Mouse (Mus musculus): ENCODE measurements around the gene Lcmt2.
A peak's percentile ranks its signal among the peaks of the same experiment; 100 is the strongest.

Lcmt2 gene

DNA sequence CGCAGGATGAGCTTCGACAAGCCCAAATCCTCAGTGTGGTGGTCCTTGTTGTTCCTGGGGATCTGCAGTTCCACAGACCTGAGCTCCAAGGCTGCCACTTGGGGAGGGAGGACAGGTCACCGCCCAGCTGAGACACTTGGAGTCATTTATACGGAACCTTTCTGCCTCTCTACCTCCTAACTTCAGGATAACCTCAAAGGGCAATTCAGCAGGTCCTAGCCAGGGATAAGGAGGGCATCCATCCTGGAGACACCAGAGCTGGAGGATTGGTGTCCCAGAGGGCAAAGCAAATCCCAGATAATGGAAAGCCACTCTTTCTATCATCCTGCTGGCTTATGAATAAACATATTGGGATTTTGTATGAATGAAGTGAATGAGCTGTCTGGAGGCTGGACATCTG is 30.8 kb downstream of the Lcmt2 start, which contains the start of gene Tgm7:
Gene Tgm7 (minus strand): TSS at position 101 of the 400 bp plus-strand sequence.
- no peak for DNase-seq

DNA sequence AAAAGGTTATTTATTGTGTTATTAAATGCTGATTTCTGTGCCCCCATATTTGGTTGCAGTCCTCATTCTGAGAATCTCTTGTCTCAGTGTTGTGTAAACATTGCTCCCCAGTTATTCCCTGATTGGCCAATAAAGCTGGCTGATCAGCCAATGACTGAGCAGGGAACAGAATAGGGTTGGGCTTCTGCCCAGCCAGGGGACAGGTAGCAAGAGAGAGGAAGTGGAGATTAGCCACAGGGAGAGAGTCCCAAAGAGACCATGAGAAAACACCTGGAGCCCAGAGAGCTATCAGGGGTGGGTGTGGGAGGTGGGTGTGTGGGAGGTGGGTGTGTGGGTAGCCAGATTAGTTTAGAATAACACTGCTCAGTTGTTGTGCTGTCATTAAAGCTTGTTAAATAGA is 34.5 kb downstream of the Lcmt2 start:
- no peak for DNase-seq

DNA sequence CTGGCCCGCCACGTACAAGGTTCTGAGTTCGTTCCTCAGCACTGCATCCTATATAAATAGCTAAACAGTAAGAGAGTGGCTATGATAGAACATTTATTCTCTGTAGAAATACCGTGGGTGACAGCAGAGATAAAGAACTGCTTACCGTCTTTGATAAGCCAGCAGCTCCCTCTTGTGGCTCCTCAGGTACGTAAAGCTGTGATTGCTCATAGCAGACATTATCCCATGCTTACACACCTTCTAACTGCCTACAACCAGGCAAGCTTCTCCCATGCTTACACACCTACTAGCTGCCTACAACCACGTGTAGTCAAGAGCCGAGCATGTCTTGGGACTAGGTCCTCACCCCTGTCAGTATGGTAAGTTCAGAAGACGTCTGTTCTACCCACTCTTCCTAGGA is 38.4 kb downstream of the Lcmt2 start:
- peak; percentile 65 for DNase-seq

DNA sequence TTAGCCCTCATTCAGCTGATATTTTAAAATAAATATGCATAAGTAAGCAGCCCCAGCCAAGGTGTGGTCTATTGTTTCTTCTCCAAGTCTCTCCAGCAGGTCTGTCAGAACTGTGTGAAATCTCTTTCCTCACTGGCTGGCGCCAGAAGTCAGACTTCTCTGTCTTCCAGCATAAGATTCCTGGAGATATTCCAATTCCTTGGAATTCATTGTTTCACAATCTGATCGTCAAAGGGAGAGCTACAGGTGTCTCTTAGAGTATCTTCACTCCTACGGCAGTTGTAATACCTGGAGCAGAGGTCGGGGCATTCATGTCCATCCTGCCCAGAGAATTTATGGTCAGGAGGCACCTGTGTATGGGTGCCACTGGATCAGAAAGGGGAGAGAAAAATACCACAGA is 50.7 kb downstream of the Lcmt2 start:
- DNase-seq: no peak

DNA sequence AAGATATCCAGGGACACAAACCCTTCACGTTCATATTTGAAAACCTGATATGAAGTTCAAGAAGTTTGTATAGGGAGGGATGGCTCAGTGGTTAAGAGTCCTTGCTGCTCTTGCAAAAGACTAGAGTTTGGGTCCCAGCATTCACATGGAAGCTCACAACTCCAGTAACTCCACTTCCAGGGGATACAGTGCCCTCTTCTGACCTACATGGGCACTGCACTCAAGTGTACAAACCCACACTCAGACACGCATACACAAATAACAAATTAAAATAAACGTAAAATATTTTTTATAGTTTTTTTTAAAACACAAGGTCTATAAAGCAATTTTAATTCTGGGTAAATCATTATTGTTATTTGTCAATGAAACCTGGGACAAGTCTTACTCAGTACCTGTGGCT is 51.9 kb downstream of the Lcmt2 start:
- no peak for DNase-seq

DNA sequence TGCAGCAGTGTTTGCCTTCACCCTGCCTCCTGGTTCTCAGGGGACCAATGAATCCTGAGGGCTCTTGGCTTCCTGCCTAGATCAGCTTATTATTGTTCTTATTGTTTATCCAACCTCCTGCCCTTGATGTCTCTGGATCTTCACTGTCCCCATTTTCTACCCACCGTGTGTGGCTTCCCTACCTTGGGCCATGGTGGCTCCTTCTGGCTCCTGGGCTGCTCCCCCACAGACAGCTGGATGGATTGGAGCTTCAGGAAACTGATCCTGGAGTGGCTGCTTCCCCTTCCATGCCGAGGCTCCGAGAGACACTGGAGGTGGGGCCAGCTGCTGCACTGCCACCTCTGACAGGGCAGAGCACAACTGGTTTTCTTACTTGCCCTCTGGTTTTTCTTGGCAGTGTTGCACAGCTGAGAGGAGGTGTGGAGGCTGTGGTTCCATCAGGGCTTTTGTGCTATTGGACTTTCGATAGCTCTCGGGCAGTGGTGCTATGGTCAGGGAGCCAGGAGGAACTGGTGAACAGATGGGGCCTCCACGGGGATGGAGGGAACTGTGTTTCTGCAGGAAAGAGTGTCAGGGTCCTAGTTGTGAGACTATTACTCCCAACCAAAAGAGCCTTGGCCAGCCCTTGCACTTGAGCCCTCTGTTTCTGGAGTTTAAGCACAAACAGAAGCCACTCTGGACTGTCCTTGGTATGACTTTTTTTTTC is 54.8 kb downstream of the Lcmt2 start, which contains the start of gene Tgm5:
Gene Tgm5 (minus strand): TSS at position 362 of the 706 bp plus-strand sequence.
- peak; percentile 47 for DNase-seq

DNA sequence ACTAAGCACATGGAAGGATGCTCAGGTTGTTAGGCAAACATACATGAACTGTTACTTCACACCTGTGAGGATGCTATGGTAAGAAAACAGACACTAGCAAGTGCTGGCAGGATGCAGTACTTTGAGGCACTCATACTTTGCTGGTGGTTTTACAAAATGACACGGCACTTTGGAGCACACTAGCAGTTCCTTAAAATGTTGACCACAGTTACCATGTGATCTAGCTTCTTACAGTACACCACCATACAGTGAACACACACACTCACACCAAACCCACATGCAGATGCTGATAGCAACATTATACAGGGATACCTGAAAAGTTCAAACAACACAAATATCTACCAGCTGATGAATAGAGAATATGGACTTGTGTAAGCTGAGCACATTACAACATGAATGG is 57.8 kb downstream of the Lcmt2 start:
- no peak for DNase-seq
